Mouse (Mus musculus) layer of hippocampus, postnatal 14 days (tissue): Measurements from ENCODE around the gene Dicer1. TPM values are rescaled to one million over a fixed set of nuclear protein-coding genes. Genes with fewer than 3 reads are reported as not detected.

Source experiments
- DNase-seq, 2 experiments: peaks; one replicate each; pipeline ENCODE4 v3.0.0; 2021 to 2022; ENCODE audit warnings: low spot score in 2 of 2, mixed read lengths in 1 of 2
- long read RNA-seq, 2 experiments: library from polyadenylated mRNA; stranded (forward); transcript quantifications; one replicate each; pipeline ENCODE4 v2.0.0; 2021
- total RNA-seq, 2 experiments: library from RNA; stranded (reverse); gene quantifications; 2 replicates each; pipeline ENCODE4 v1.2.3; 2021

Dicer1 gene
- total RNA-seq: 10 to 100 TPM; 54.1 to 61.0 TPM
- long read RNA-seq, experiment 1, partial matches to known transcripts: 4 of 7 reads
- long read RNA-seq, experiment 1, other reads (novel, unspliced or antisense): 3 of 7 reads
- long read RNA-seq, experiment 2, partial matches to known transcripts: 0 of 5 reads
- long read RNA-seq, experiment 2, other reads (novel, unspliced or antisense): 5 of 5 reads

DNA sequence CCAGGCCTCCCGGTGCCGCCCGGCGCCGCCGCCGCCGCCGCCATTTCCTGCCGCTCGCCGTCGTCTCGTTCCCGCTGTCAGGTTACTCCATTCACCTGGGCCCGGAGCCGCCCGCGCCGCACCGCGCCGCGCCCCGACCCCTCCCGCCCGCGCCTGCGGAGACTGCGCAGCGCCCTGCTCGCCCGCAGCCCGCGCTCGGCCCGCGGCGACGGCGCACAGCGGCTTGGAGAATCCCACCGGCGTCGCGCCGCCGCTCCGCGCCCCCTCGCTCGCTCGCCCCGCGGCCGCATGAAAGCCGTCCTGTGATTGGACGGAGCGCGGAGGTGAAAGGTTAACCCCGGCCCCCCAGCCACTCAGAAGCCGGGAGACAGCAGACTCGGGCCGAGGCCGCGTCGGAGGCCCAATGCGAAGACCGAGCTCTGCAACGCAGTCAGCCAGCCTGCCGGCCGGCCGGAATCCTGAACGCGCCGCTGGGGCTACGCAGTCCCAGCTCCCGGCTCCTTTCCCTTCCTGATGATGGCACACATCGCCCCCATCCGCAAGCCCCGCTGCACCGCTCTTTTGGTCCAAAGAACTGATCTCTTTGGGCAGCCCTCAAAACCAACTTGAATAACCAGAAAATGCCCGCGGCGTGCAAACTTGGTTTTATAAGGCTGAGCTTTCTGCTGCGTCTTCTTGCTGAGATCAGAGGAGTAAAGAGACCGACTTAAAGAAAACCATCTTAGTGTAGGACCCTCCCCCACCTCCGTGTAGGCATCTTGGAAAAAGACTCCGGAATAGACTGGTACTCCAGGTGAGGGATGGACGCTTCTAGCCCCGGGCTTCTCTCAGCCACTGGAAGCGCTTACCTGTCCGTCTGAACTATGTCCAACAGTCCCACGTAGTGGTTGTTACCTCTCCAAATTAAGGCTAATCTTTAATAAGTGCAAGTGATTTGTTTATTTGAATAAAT, at the start of gene Dicer1:
Gene Dicer1 (minus strand): TSS at position 139 of the 952 bp plus-strand sequence.
- peak; percentile 98 to 100 for DNase-seq

GRCm38 (mm10) chr12:104799365-104799764, 47.6 kb upstream of the Dicer1 start:
- DNase-seq: no peak

DNA sequence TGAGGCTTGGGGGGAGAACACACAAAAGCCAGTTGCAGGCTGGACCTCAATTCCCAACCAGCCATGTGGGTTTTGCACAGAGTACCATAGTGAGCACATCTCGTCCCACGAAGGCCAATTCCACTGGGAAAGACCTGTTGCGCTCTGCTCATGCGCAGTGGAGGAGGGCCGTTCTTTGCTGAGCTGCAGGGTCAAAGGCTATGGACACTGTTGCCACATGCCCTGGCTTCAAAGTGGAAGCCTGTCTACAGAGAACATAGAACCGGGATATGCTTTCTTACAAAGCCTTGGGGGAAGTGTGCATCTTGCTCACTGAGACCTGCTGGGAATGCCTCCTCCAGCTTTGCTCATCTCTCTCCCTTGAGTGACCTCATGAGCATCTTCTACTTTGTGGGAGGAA, 46.2 kb upstream of the Dicer1 start:
- DNase-seq: no peak

GRCm38 (mm10) chr12:104796635-104797378, 45.1 kb upstream of the Dicer1 start:
- DNase-seq: no peak

DNA sequence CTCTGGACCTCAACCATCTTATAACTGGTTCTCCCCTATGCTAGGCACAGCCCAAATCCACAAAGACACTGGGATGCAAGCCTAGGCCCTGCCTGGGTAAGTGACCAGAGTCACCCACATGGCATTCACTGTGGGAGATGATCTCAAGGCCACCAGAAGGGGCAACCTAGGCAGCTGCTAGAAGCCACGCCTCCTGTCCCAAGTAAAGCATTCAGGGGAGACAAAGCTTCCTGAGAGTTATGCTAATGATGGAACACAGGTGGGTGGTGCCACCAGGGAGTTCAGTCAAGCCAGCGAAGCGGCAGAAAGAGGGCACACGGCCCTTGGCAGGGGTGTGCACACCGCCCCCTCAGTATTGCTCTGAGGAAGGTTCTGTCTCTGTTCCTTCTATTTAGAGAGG, 43.2 kb upstream of the Dicer1 start:
- DNase-seq: no peak

- DNase-seq: no peak
These were observed 41.7 kb upstream of the Dicer1 start for GRCm38 (mm10) chr12:104793486-104793885.

DNA sequence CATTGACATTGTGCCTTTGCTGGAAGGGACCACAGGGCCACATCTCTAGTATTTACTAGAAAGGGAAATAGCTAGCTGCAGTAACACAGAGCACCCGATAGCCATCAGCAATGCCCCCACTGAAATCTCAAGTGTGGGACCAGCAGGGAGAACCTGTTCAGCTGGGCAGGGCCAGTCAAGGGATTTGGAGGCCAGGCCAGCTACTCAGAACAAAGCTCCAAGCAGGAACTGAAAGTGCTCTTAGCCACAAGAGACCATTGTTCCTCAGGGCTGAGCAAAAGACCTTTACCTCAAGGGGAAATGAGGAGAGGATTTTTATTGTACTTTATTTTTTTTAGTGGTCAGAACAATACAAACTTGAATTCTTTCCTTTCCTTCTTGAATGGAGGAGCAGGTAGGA, 25.9 kb upstream of the Dicer1 start:
- DNase-seq: no peak

DNA sequence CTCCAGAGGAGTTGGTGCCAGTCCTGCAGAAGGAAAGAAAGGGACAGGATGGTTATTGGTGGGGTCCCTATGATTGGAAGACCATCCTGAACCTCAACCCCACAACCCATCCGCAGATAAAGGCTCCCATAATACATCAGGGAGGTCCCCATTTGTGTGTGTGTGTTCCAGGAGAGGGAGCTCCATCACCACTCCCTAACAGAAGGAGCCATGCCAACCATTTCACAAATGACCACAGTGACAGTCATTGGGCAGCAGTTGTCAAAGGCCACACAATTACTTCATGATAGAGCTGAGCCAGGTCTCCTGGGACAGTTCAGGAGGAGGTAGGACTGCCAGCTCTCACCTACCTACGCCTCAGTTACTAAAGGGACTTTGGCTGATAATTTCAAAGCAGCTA, 20.2 kb upstream of the Dicer1 start:
- DNase-seq: no peak

DNA sequence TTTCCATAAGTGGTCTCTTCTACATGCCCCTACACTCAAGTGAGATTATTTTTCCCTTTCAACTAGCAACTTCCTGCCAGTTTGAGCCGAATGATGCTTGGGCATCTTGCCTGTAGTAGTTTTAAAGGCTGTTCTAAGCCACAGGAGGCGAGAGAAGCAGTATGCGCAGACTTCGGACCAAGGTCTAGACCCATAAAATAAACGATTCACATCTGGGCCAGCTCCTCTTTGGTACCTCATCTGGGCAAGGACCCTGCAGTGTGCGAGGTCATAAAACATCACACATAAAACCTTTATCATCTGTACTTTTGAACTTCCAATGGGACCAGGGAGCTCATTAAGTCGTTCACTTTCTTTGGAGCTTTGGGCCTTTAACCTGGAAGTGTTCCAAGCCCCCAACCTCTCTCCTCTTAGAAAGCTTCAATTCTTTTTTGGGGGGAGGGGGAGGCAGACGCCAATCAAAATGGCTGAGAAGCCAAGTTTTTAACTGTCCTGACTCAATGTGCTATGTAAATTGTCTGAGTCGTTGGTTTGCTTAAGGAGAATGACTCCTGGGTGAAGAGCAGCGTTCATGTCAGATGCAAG, 17.5 kb upstream of the Dicer1 start:
- no peak for DNase-seq

DNA sequence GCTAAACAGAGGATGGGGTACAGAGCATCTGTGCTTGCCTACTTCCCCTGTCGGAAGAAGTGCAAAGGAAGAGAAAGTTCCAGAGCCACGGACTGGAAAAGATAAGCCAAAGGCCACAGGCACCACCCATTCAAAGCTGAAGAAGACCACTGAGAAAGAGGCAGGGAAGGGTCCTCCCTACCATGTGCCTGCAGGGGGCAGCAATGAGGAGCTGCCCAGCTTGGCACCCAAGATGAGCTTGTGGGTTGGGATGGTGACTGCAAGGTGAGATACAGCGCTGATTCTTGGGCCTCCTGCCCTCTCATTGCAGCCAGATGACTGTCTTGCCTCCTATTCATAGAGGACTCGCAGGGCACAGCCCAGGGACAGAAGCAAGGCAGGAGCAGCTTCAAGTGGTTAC, 15.4 kb upstream of the Dicer1 start:
- no peak for DNase-seq

DNA sequence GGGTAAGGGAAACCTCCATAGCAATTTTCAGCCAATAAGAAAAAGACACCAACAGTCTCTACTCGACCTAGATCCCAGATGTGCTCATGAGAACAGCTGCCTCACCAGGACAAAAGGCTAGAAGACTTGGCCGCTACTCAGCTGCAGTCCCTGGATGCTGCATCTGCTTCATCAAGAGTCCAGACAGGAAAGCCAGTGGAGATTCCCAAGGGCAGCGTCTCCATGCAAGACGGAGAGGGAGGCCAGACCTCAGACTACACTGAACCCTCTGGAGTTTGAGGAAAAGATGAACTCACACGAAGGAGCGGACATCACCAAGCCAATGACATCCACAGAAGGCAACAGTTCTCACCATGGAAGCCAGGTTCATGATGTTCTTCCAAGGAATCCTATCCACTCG, 14.0 kb upstream of the Dicer1 start:
- DNase-seq: no peak

- no peak for DNase-seq
These were observed 13.4 kb upstream of the Dicer1 start for GRCm38 (mm10) chr12:104765116-104765515.

- no peak for DNase-seq
These were observed 12.2 kb upstream of the Dicer1 start for GRCm38 (mm10) chr12:104763918-104764317.

DNA sequence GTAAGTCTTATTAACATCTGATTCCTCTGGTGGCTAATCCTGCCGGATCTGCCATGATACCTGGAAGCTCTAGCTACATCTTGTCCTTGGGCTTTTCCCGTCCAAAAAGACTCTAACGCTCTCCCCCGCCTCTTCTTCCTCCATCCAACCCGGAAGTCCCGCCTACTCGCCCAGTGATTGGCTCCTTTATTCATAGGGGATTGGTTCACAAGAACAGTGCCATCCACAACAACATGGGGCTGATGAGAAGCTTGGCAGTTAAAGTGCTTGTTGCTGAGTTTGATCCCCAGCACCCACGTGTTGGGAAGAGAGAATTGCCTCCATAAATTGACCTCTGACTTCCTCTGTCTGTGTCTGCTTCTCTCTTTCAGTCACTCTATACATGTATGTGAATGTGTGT, 9.7 kb upstream of the Dicer1 start:
- DNase-seq: no peak

DNA sequence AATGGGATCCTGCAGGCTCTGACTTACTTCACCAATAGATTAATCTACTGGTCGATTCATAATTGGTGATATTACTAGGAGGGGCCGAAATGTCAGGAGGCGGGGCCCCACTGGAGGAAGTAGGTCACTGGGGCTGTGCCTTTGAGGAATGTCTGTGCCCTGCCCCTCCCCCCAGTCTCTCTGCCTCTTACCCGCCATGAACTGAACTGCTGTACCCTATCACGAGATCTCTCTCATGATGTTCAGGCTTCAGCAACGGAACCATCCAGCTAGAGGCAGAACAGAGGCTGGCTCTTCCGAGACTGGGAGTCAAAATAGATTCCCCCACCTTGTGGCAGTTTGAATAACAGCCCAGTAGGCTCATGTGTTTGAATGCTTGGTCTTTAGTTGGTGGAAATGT, 6.3 kb upstream of the Dicer1 start:
- DNase-seq: no peak

DNA sequence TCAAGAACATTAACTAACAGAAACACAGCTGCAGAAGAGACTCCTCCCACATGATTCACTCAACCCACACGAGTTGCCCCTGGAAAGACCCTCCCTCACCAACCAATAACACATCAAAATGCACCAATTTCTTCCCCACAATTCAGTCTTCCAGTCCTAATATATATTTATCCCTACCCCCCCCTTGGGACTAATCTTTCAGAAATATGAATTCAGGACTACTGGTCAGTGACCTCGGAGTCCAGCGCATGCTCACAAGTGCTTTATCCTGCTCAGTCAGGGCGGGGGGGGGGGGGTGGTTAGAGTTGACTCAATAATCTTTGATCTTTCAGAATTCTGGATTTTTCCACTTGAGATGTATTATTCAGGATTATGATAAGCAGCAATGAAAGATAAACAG, 1.9 kb upstream of the Dicer1 start:
- DNase-seq: no peak

DNA sequence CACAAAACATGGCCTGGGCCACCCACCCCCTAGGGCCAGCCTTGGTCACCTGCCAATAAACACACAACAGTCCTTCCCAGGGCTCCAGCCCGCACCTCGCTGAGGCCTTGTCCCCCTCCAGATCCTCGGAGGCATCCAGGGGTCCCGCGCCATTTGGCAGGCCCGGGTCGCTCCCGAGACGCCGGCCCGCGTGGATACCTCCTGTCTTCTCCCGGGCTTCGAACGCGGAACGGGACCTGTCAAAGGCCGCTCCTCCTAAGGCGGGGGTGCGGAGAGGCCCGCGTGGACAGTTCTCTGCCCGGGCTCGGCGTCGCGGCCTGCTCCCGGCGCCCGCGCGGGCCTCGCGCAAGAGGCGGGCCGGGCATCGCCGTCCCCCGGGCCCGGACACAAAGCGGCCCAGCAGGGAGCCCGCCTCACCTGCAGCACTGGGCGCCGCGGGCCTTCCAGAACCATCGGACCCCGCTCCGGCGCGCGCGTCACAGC, 380 bp downstream of the Dicer1 start:
- DNase-seq: peak; percentile 42

- DNase-seq: no peak
These were observed 2.8 kb downstream of the Dicer1 start for GRCm38 (mm10) chr12:104748946-104749345.

DNA sequence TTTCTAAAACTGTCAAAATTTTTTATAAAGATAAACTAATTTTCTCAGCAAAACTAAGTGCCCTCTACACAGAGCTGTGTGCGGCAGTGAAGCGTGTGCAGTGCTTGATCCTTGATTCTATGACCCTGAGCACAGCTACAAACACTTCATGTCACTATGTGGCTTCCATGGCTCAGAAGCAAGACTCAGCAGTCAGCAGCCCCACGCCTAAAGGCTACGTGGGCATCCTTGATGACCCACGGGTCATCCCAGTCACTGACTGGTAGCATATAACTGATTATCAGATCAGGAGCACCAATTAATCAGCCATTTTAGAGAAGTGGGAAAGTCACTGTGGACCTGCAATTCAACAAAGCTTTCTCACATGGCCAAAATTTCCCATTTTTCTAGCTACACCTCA, 4.5 kb downstream of the Dicer1 start:
- DNase-seq: no peak

DNA sequence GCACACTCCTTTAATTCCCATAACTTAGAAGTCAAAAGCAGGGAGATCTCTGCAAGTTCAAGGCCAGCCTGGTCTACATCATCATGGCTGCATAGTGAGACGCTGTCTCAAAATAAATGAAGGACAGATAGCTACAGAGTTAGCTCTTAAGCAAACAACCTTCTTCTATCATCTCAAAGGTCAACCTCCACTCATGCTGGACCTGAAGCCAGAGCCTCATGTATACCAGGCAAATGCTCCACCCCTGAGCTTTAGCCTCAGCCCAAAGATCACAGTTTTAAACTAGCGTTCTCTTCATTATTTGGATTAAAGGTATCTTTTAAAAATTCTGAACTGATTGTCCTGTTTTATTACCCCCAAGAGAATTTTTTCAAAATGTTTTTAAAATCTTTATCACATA, 5.2 kb downstream of the Dicer1 start:
- DNase-seq: no peak

DNA sequence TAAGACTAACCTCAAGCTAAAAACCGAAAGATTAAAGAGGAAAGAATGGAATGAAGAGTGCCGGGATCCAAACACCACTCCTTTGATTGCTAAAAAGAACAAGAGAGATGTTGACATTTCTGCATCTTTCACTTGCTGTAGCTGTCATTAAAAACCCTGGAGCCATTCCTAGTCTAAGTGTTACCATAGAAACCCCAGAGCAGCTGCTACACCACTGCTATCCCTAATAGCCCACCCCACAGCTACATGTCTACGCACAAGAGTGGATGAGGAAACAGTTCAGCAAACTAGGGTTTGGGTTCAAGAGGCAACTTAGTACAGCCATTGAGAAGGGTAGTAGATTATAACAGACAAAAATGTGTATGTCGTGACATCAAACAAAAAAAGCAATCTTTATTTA, 8.1 kb downstream of the Dicer1 start:
- DNase-seq: peak in 1 of 2 experiments; percentile 60
